Mouse (Mus musculus) liver, adult (tissue): ENCODE results near the gene Prex1.

Source experiments
- GATA4 ChIP-seq: IDR thresholded peaks from 2 replicates; pipeline ENCODE4 v1.6.1; 2014; ENCODE audit warnings: mild to moderate bottlenecking, low read length; ENCODE audit not compliant: insufficient replicate concordance

Gene Prex1

GRCm38 (mm10) chr2:166553502-166554168 is 160.0 kb downstream of the Prex1 start:
- TF ChIP-seq GATA4, result no peak

- TF ChIP-seq GATA4, result no peak
These were observed 161.0 kb downstream of the Prex1 start for GRCm38 (mm10) chr2:166552657-166553056.

- TF ChIP-seq GATA4, result no peak
These were observed 161.7 kb downstream of the Prex1 start for GRCm38 (mm10) chr2:166551831-166552498.

GRCm38 (mm10) chr2:166549871-166550270 is 163.8 kb downstream of the Prex1 start:
- no peak for TF ChIP-seq GATA4

DNA sequence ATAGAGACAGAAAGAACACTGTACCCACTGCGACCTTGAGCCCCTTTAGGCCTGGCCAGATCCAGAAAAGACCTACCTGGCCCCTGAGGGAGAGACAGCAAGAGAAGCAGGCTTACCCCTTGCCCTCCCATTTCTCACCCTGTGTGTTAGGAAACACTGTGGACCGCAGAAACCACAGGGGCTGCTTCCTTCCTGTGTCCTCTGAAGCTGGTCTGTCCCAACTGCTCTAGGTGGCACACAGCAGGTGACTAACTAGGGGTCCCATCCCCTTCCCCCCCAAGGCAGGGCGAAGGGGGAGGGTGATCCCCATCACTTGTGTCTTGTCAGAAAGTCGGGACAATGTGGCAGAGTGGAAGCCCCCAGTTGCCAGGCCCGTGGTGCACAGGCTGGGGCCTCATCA is 164.6 kb downstream of the Prex1 start:
- TF ChIP-seq GATA4, result no peak

GRCm38 (mm10) chr2:166545580-166545979 is 168.1 kb downstream of the Prex1 start:
- no peak for TF ChIP-seq GATA4

- TF ChIP-seq GATA4, result no peak
These were observed 168.9 kb downstream of the Prex1 start for GRCm38 (mm10) chr2:166544575-166545251.

- no peak for TF ChIP-seq GATA4
These were observed 172.3 kb downstream of the Prex1 start for GRCm38 (mm10) chr2:166541112-166541928.

DNA sequence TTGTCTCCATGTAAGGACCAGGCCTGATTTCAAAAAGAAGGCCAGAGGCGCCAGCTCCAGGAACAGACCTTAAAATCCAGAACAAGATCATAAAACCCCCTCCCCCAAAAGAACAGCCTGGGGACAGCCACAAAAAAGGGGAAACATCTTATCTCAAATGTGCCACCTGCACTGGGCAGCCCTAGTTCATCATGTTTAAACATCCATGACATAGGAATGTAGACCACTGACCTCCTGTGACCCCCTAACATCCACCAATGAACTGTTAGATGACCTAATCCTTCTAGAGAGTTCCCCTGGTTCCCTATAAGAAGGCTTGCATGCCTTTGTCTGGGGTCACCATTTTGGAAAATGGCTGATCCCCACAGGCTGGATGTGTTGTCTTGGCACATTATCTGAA is 173.4 kb downstream of the Prex1 start:
- no peak for TF ChIP-seq GATA4

- TF ChIP-seq GATA4, result no peak
These were observed 176.7 kb downstream of the Prex1 start for GRCm38 (mm10) chr2:166536896-166537295.

- TF ChIP-seq GATA4, result no peak
These were observed 178.1 kb downstream of the Prex1 start for GRCm38 (mm10) chr2:166535519-166535918.

GRCm38 (mm10) chr2:166526204-166526603 is 187.4 kb downstream of the Prex1 start:
- no peak for TF ChIP-seq GATA4

DNA sequence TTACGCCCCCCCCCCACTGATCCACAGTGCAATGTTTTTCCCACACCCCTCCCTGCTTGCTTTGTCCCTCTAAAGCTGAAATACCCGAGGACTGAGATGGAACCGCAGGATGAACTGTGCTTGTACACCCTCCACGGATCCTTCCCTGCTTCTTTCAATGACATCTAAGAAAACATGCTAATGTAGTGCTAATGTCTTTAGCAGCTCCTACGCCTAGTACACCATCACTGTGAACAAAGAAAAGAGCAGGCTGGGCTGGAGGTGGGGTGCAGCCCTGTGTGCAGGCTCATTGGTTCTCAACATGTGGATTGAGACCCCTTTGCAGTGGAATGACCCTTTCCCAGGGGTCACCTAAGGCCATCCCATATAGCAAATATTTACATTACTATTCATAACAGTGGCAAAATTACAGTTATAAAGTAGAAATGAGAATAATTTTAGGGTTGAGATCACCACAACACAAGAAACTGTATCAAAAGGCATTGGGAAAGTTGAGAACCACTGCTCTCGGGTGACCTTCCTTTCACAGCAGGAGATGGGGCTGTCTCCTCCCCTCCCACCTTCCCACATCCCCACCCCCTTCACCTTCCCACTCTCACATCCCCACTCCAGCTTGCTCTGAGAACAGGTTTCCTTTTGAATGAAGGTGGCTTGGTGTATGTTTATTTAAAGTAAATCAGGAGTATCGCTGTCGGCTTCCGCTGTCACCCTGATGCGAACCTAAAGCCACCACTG is 190.3 kb downstream of the Prex1 start:
- no peak for TF ChIP-seq GATA4

- no peak for TF ChIP-seq GATA4
These were observed 191.0 kb downstream of the Prex1 start for GRCm38 (mm10) chr2:166522612-166523120.
